Mouse (Mus musculus) ES-Bruce4 (cell line): ENCODE measurements around the gene Stra6.

Experiments
- CTCF ChIP-seq: IDR thresholded peaks from one replicate; pipeline ENCODE4 v1.8.1; 2011; ENCODE audit warnings: low read depth, low read length
- EP300 ChIP-seq: IDR thresholded peaks from 2 replicates; pipeline ENCODE4 v1.6.1; 2011; ENCODE audit warnings: low read depth, low read length; ENCODE audit not compliant: insufficient read depth
- POLR2A ChIP-seq: IDR thresholded peaks from one replicate; pipeline ENCODE4 v1.8.1; 2011; ENCODE audit warnings: low read length; ENCODE audit not compliant: insufficient read depth

DNA sequence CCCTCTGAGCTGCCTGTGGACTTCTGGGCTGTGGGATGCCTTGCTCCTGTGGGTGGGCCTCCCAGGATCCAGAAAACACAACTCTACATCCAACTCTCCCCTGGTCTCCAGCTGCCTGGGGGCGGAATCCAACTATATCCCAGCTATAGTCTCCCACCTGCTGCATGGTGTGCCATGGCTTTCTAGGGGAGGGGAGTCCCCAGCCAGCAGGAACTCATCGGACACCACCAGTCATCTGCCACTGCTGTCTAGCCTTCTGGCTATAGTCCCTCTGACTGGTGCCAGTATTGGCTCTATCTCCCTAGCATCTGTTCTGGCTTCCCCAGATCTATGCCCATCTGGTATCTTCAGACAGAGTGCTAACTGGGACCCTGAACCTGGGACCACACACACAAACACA is 28.1 kb upstream of the Stra6 start:
- no peak for TF ChIP-seq CTCF
- TF ChIP-seq POLR2A: no peak
- no peak for TF ChIP-seq EP300
